Mouse (Mus musculus): ENCODE results near the gene Zfp277.
A peak's percentile ranks its signal among the peaks of the same experiment; 100 is the strongest.

Gene Zfp277

GRCm38 (mm10) chr12:40445648-40446449 lies at the start of gene Zfp277, which contains the start of gene Dock4:
Gene Zfp277 (minus strand): TSS chr12:40445902.
Gene Dock4 (plus strand): TSS chr12:40445952.
- peak; percentile 99 for DNase-seq (ENCODE audit: low spot score)

- no peak for DNase-seq (ENCODE audit: low spot score)
These were observed 40.5 kb upstream of the Zfp277 start for GRCm38 (mm10) chr12:40486047-40486837.

- no peak for DNase-seq (ENCODE audit: low spot score)
These were observed 39.5 kb upstream of the Zfp277 start for GRCm38 (mm10) chr12:40485210-40485609.

- DNase-seq (ENCODE audit: low spot score) = no peak
These were observed 38.5 kb upstream of the Zfp277 start for GRCm38 (mm10) chr12:40484224-40484623.

GRCm38 (mm10) chr12:40477621-40478452 lies 32.1 kb upstream of the Zfp277 start:
- no peak for DNase-seq (ENCODE audit: low spot score)

GRCm38 (mm10) chr12:40473709-40474108 lies 28.0 kb upstream of the Zfp277 start:
- DNase-seq (ENCODE audit: low spot score) = no peak

- DNase-seq (ENCODE audit: low spot score) = no peak
These were observed 26.1 kb upstream of the Zfp277 start for GRCm38 (mm10) chr12:40471649-40472399.

- no peak for DNase-seq (ENCODE audit: low spot score)
These were observed 23.3 kb upstream of the Zfp277 start for GRCm38 (mm10) chr12:40469009-40469408.

- no peak for DNase-seq (ENCODE audit: low spot score)
These were observed 22.5 kb upstream of the Zfp277 start for GRCm38 (mm10) chr12:40468235-40468634.

GRCm38 (mm10) chr12:40464282-40464681 lies 18.6 kb upstream of the Zfp277 start:
- no peak for DNase-seq (ENCODE audit: low spot score)

GRCm38 (mm10) chr12:40463828-40464227 lies 18.1 kb upstream of the Zfp277 start:
- no peak for DNase-seq (ENCODE audit: low spot score)

- DNase-seq (ENCODE audit: low spot score) = no peak
These were observed 17.1 kb upstream of the Zfp277 start for GRCm38 (mm10) chr12:40462693-40463235.

GRCm38 (mm10) chr12:40459673-40460265 lies 14.1 kb upstream of the Zfp277 start:
- no peak for DNase-seq (ENCODE audit: low spot score)

- DNase-seq (ENCODE audit: low spot score) = no peak
These were observed 13.3 kb upstream of the Zfp277 start for GRCm38 (mm10) chr12:40458977-40459376.

- DNase-seq (ENCODE audit: low spot score) = no peak
These were observed 10.8 kb upstream of the Zfp277 start for GRCm38 (mm10) chr12:40456517-40456916.

- no peak for DNase-seq (ENCODE audit: low spot score)
These were observed 3.6 kb upstream of the Zfp277 start for GRCm38 (mm10) chr12:40449119-40449795.

- DNase-seq (ENCODE audit: low spot score) = no peak
These were observed 2.1 kb upstream of the Zfp277 start for GRCm38 (mm10) chr12:40447561-40448355.

- DNase-seq (ENCODE audit: low spot score) = peak; percentile 66
These were observed 1.0 kb upstream of the Zfp277 start for GRCm38 (mm10) chr12:40446450-40447381.

All from testis, postnatal 10 days (tissue).